Mouse (Mus musculus) bone marrow, adult 2 months (tissue): ENCODE data around the gene Tlx2. TPM values are rescaled to one million over a fixed set of nuclear protein-coding genes. Genes with fewer than 3 reads are reported as not detected.

Experiments
- H3K27ac ChIP-seq: fragments of 200-500 bp; 2 replicates; pipeline ENCODE4 v1.5.1; 2012; ENCODE audit warnings: low read depth, mild to moderate bottlenecking, control low read depth, inconsistent platforms, low read length; ENCODE audit not compliant: control insufficient read depth, poor library complexity, insufficient read depth
- H3K4me1 ChIP-seq: fragments of 200-500 bp; 2 replicates; pipeline ENCODE4 v1.6.1; 2011; ENCODE audit warnings: low read length; ENCODE audit not compliant: control insufficient read depth, insufficient read depth
- H3K4me3 ChIP-seq: fragments of 200-500 bp; replicated peaks from 2 replicates; pipeline ENCODE3; 2011; ENCODE audit warnings: mild to moderate bottlenecking, low read depth, low read length, control low read depth; ENCODE audit not compliant: control insufficient read depth
- CTCF ChIP-seq: fragments of 200-500 bp; IDR thresholded peaks from 2 replicates; pipeline ENCODE4 v1.5.1; 2011; ENCODE audit warnings: low read length, control low read depth; ENCODE audit not compliant: control insufficient read depth, insufficient read depth
- POLR2A ChIP-seq: fragments of 200-500 bp; IDR thresholded peaks from 2 replicates; pipeline ENCODE4 v1.6.1; 2011; ENCODE audit warnings: low read depth, mild to moderate bottlenecking, control low read depth, low read length, borderline replicate concordance; ENCODE audit not compliant: control insufficient read depth
- WGBS: fragments of 180-500 bp; shearing (Covaris S2); methylation state at CpG from one replicate; pipeline ENCODE4 v1.1.7; 2018; 5-methylcytosine and 5-hydroxymethylcytosine counted together
- polyA plus RNA-seq: library from polyadenylated mRNA; stranded (reverse); fragments of >200 nt; gene quantifications from 2 replicates; pipeline ENCODE4 v1.2.4, GENCODE M21; 2011; ENCODE audit warnings: low replicate concordance; ENCODE audit not compliant: missing spikeins, insufficient read depth, insufficient read length

Tlx2 gene
- polyA plus RNA-seq, 1 experiment: not detected

DNA sequence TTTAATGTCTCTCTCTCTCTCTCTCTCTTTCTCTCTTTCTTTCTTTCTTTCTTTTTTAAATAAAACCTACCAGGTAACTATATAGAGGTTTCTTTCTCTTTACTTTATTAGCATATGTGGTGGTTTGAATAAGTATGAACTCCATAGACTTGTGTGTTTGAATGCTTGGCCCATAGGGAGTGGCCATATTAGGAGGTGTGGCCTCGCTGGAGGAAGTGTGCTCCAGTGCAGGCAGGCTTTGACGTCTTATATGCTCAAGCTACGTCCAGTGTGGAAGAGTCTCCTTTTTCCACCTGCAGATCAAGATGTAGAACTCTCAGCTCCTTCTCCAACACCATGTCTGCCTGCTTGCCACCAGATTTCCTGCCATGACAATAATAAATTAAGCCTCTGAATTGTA, 51.0 kb downstream of the Tlx2 start:
- H3K4me3 ChIP-seq: no peak overlapping the region
- H3K27ac ChIP-seq: no peak overlapping the region
- TF ChIP-seq POLR2A: no peak
- TF ChIP-seq CTCF: no peak
- 72% methylated on average over 3 of the region's 3 CpGs for WGBS
- H3K4me1 ChIP-seq: peaks cover 4% of the 10 kb centered on the region

Other genes with a start within 250 kb of the Tlx2 start
- 0.65 and 3.2 TPM in 2 replicates for gene Sema4f, start 130.5 kb downstream of the Tlx2 start, polyA plus RNA-seq
- 3.6 and 10.3 TPM in 2 replicates for gene M1ap, start 123.4 kb downstream of the Tlx2 start, polyA plus RNA-seq
- gene Dok1, start 36.8 kb downstream of the Tlx2 start, polyA plus RNA-seq: 26.6 and 39.6 TPM in 2 replicates
- gene Loxl3, start 36.1 kb downstream of the Tlx2 start, polyA plus RNA-seq: 6.9 and 13.3 TPM in 2 replicates
- gene Aup1, start 15.8 kb downstream of the Tlx2 start, polyA plus RNA-seq: 142 and 337 TPM in 2 replicates
- 115 and 145 TPM in 2 replicates for gene Htra2, start 15.0 kb downstream of the Tlx2 start, polyA plus RNA-seq
- gene Dqx1, start 12.4 kb downstream of the Tlx2 start, polyA plus RNA-seq: 5.3 and 13.5 TPM in 2 replicates
- 32.0 and 40.8 TPM in 2 replicates for gene Pcgf1, start 7.6 kb upstream of the Tlx2 start, polyA plus RNA-seq
- not detected in 2 replicates for gene Lbx2, start 16.1 kb upstream of the Tlx2 start, polyA plus RNA-seq
- gene Ccdc142, start 31.3 kb upstream of the Tlx2 start, polyA plus RNA-seq: 1.1 and 2.5 TPM in 2 replicates
- 4.2 and 7.7 TPM in 2 replicates for gene Gm42688, start 31.3 kb upstream of the Tlx2 start, polyA plus RNA-seq
- 20.2 and 49.7 TPM in 2 replicates for gene Mrpl53, start 38.7 kb upstream of the Tlx2 start, polyA plus RNA-seq
- 20.6 and 29.6 TPM in 2 replicates for gene Mogs, start 45.2 kb upstream of the Tlx2 start, polyA plus RNA-seq
- 30.0 and 41.2 TPM in 2 replicates for gene Wbp1, start 51.3 kb upstream of the Tlx2 start, polyA plus RNA-seq
- 6.6 and 16.6 TPM in 2 replicates for gene Ino80b, start 55.1 kb upstream of the Tlx2 start, polyA plus RNA-seq
- gene Rtkn, start 65.2 kb upstream of the Tlx2 start, polyA plus RNA-seq: 1.3 and 1.6 TPM in 2 replicates
- gene Wdr54, start 86.1 kb upstream of the Tlx2 start, polyA plus RNA-seq: not detected in 2 replicates
- gene 1700003E16Rik, start 86.1 kb upstream of the Tlx2 start, polyA plus RNA-seq: not detected in 2 replicates
- 31.5 and 76.8 TPM in 2 replicates for gene Dctn1, start 95.6 kb upstream of the Tlx2 start, polyA plus RNA-seq
- gene Slc4a5, start 149.5 kb upstream of the Tlx2 start, polyA plus RNA-seq: 1.1 TPM in 1 of 2 replicates, not detected in the other